Mouse (Mus musculus) CH12.LX (cell line): ENCODE results near the gene Glra3. TPM values are rescaled to one million over a fixed set of nuclear protein-coding genes. Genes with fewer than 3 reads are reported as not detected.

Experiments used
- DNase-seq: peaks from one replicate; pipeline ENCODE4 v3.0.0-alpha.2; 2013; ENCODE audit errors: extremely low read depth
- H3K27ac ChIP-seq: 2 replicates; pipeline ENCODE4 v1.5.1; 2012; ENCODE audit warnings: low read depth, mild to moderate bottlenecking, control low read depth, moderate library complexity; ENCODE audit not compliant: insufficient read depth
- H3K27me3 ChIP-seq: replicated peaks from 2 replicates; pipeline ENCODE3; 2012; ENCODE audit warnings: inconsistent platforms
- H3K36me3 ChIP-seq, 2 experiments: replicated peaks in 1 of 2; 2 replicates each; pipeline versions ENCODE3 to v1.6.1; 2012; ENCODE audit warnings: inconsistent platforms in 1 of 2, low read length in 1 of 2, mild to moderate bottlenecking in 1 of 2, mixed read lengths in 1 of 2, moderate library complexity in 1 of 2; ENCODE audit not compliant: control insufficient read depth in 1 of 2, insufficient read depth in 1 of 2
- H3K4me1 ChIP-seq, 2 experiments: 2 replicates each; pipeline ENCODE4 v1.6.1; 2012; ENCODE audit warnings: inconsistent platforms in 1 of 2, moderate library complexity in 1 of 2; ENCODE audit not compliant: insufficient read depth in 2 of 2, control insufficient read depth in 1 of 2
- H3K4me2 ChIP-seq: 2 replicates; pipeline ENCODE4 v1.6.1; 2012; ENCODE audit warnings: low read depth, mild to moderate bottlenecking, control low read depth; ENCODE audit not compliant: poor library complexity, insufficient read depth, severe bottlenecking
- H3K4me3 ChIP-seq, 3 experiments: fragments of 150-350 bp in 1 of 3; sonication (generic) in 1 of 3; replicated peaks in 1 of 3; 2 replicates each; pipeline versions ENCODE3 to v1.5.1; 2011 to 2012; ENCODE audit warnings: low read depth in 2 of 3, low read length in 2 of 3, mild to moderate bottlenecking in 2 of 3, moderate library complexity in 2 of 3, control low read depth in 1 of 3, improper control_type of control experiment in 1 of 3, inconsistent platforms in 1 of 3, mixed read lengths in 1 of 3; ENCODE audit not compliant: poor library complexity in 1 of 3
- H3K79me2 ChIP-seq: replicated peaks from 2 replicates; pipeline ENCODE4 v1.6.1; 2012; ENCODE audit warnings: mild to moderate bottlenecking, moderate library complexity; ENCODE audit not compliant: control insufficient read depth, poor library complexity, insufficient read depth, severe bottlenecking; ENCODE audit errors: extremely low read depth
- H3K9ac ChIP-seq: 2 replicates; pipeline ENCODE4 v1.6.1; 2012; ENCODE audit warnings: low read depth, mild to moderate bottlenecking, control low read depth, moderate library complexity; ENCODE audit not compliant: insufficient read depth
- H3K9me3 ChIP-seq: replicated peaks from 2 replicates; pipeline ENCODE3; 2012; ENCODE audit warnings: low read length, inconsistent platforms, mixed read lengths
- BHLHE40 ChIP-seq: IDR thresholded peaks from 2 replicates; pipeline ENCODE4 v1.6.1; 2011; ENCODE audit warnings: mild to moderate bottlenecking, low read depth, low read length, improper control_type of control experiment
- CHD1 ChIP-seq: IDR thresholded peaks from 2 replicates; pipeline ENCODE4 v1.6.1; 2012; ENCODE audit warnings: low read depth, low read length, improper control_type of control experiment, inconsistent platforms
- CTCF ChIP-seq, 2 experiments: IDR thresholded peaks in 1 of 2; conservative IDR thresholded peaks in 1 of 2; 2 replicates each; pipeline ENCODE4 v1.5.1; 2011 to 2012; ENCODE audit warnings: low read depth in 2 of 2, low read length in 2 of 2, improper control_type of control experiment in 1 of 2, inconsistent platforms in 1 of 2, mild to moderate bottlenecking in 1 of 2, moderate library complexity in 1 of 2
- E2F4 ChIP-seq: IDR thresholded peaks from 2 replicates; pipeline ENCODE4 v1.6.1; 2011; ENCODE audit warnings: low read depth, low read length, improper control_type of control experiment; ENCODE audit not compliant: insufficient replicate concordance
- ELF1 ChIP-seq: IDR thresholded peaks from 2 replicates; pipeline ENCODE4 v1.6.1; 2014; ENCODE audit warnings: low read depth, mild to moderate bottlenecking, inconsistent platforms, low read length, improper control_type of control experiment
- HCFC1 ChIP-seq: IDR thresholded peaks from 2 replicates; pipeline ENCODE4 v1.6.1; 2012; ENCODE audit warnings: low read depth, mild to moderate bottlenecking, inconsistent platforms, low read length, improper control_type of control experiment
- IRF4 ChIP-seq: IDR thresholded peaks from 2 replicates; pipeline ENCODE4 v1.6.1; 2014; ENCODE audit warnings: low read depth, mild to moderate bottlenecking, inconsistent platforms, low read length, improper control_type of control experiment
- JUN ChIP-seq: IDR thresholded peaks from 2 replicates; pipeline ENCODE4 v1.6.1; 2011; ENCODE audit warnings: low read depth, mild to moderate bottlenecking, low read length, improper control_type of control experiment, moderate library complexity; ENCODE audit not compliant: insufficient read depth
- JUND ChIP-seq: conservative IDR thresholded peaks from 2 replicates; pipeline ENCODE4 v1.6.1; 2011; ENCODE audit warnings: low read depth, low read length, improper control_type of control experiment
- MAFK ChIP-seq: IDR thresholded peaks from 2 replicates; pipeline ENCODE4 v1.6.1; 2011; ENCODE audit warnings: low read length, improper control_type of control experiment; ENCODE audit not compliant: insufficient replicate concordance
- MAX ChIP-seq: IDR thresholded peaks from 2 replicates; pipeline ENCODE4 v1.6.1; 2011; ENCODE audit warnings: low read length, improper control_type of control experiment
- MAZ ChIP-seq: IDR thresholded peaks from 2 replicates; pipeline ENCODE4 v1.6.1; 2012; ENCODE audit warnings: low read depth, mild to moderate bottlenecking, inconsistent platforms, low read length, improper control_type of control experiment, moderate library complexity
- NELFE ChIP-seq: IDR thresholded peaks from 2 replicates; pipeline ENCODE4 v1.6.1; 2011; ENCODE audit warnings: low read depth, low read length, improper control_type of control experiment
- PAX5 ChIP-seq: IDR thresholded peaks from 2 replicates; pipeline ENCODE4 v1.6.1; 2012; ENCODE audit warnings: low read length, inconsistent platforms, mixed read lengths
- POLR2A ChIP-seq: IDR thresholded peaks from 2 replicates; pipeline ENCODE4 v1.6.1; 2011; ENCODE audit warnings: low read depth, mild to moderate bottlenecking, improper control_type of control experiment, low read length
- POLR2AphosphoS2 ChIP-seq: IDR thresholded peaks from 2 replicates; pipeline ENCODE4 v1.6.1; 2011; ENCODE audit warnings: low read depth, low read length, improper control_type of control experiment
- RAD21 ChIP-seq: IDR thresholded peaks from 2 replicates; pipeline ENCODE4 v1.6.1; 2011; ENCODE audit warnings: low read depth, mild to moderate bottlenecking, low read length, improper control_type of control experiment, moderate library complexity
- RCOR1 ChIP-seq: conservative IDR thresholded peaks from 2 replicates; pipeline ENCODE4 v1.6.1; 2012; ENCODE audit warnings: low read depth, mild to moderate bottlenecking, inconsistent platforms, low read length, improper control_type of control experiment
- SIN3A ChIP-seq: IDR thresholded peaks from 2 replicates; pipeline ENCODE4 v1.6.1; 2012; ENCODE audit warnings: low read length, improper control_type of control experiment, inconsistent platforms
- SMC3 ChIP-seq: IDR thresholded peaks from 2 replicates; pipeline ENCODE4 v1.6.1; 2011; ENCODE audit warnings: low read depth, low read length, improper control_type of control experiment
- TCF12 ChIP-seq: IDR thresholded peaks from 2 replicates; pipeline ENCODE4 v1.6.1; 2014; ENCODE audit warnings: low read depth, mild to moderate bottlenecking, inconsistent platforms, low read length, improper control_type of control experiment
- UBTF ChIP-seq: IDR thresholded peaks from 2 replicates; pipeline ENCODE4 v1.6.1; 2012; ENCODE audit warnings: low read depth, mild to moderate bottlenecking, inconsistent platforms, low read length, improper control_type of control experiment, moderate library complexity
- USF1 ChIP-seq: IDR thresholded peaks from 2 replicates; pipeline ENCODE4 v1.6.1; 2014; ENCODE audit warnings: low read depth, mild to moderate bottlenecking, inconsistent platforms, low read length, improper control_type of control experiment
- ZNF384 ChIP-seq: IDR thresholded peaks from 2 replicates; pipeline ENCODE4 v1.6.1; 2012; ENCODE audit warnings: low read depth, low read length, improper control_type of control experiment, inconsistent platforms
- dilution Hi-C: fragments of 300-500 bp; cut with MboI; formaldehyde crosslinking; loops from 2 replicates; pipeline ENCODE4 v1.14.3; 2020; ENCODE audit warnings: low sequenced_read_pairs; ENCODE audit not compliant: extremely low pct_unique_long_range_greater_than_20kb, extremely low pct_ligation_motif_present
- in situ Hi-C: fragments of 300-500 bp; cut with MboI; formaldehyde crosslinking; loops from 3 replicates; pipeline ENCODE4 v1.14.3; 2019; ENCODE audit warnings: low sequenced_read_pairs, low pct_ligation_motif_present, low pct_unique_long_range_greater_than_20kb, mixed read lengths
- polyA plus RNA-seq: library from polyadenylated mRNA; unstranded; fragments of >175 nt; gene quantifications from 2 replicates; pipeline ENCODE4 v1.2.1, GENCODE M21; 2012; ENCODE audit warnings: low read depth; ENCODE audit not compliant: insufficient read length
- total RNA-seq, 2 experiments: library from RNA; depleted of rRNA; stranded (reverse); fragments of 300-350 nt in 1 of 2; fragments of >200 nt in 1 of 2; gene quantifications; 2 replicates each; pipeline ENCODE4 v1.2.3; 2012 to 2014

The Glra3 gene
- total and polyA plus RNA-seq, 3 experiments, result not detected

DNA sequence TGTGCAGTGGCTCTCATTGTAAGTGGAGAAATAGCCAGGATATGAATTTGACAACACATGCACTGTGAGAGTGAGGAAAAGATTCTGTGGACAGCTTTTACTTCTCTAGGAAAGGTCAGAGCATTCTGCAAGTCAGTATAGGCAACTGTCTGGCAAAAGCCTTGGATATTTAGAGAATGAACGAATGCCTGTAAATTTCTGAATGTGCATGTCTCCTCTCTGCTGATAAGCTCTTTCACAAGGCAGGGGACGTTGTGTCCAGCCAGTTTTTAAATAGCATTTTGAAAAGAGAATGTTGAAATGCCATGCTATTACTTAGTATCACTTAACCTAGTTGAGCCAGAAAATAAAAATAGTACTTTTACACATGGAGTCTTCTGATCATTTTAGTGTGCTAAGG lies 114.1 kb downstream of the Glra3 start:
- no peak overlapping the region for H3K4me2 ChIP-seq
- no peaks in the 10 kb centered on the region for H3K36me3 ChIP-seq
- no peaks in the 10 kb centered on the region for H3K27me3 ChIP-seq
- in situ Hi-C loops (loop anchor here (25.0 kb wide), 1 partner anchor 433 kb away; no protein-coding TSS in a partner anchor), dilution Hi-C loops (no loop called here)
- no peak overlapping the region for H3K27ac ChIP-seq
- no peak overlapping the region for H3K4me3 ChIP-seq
- H3K9me3 ChIP-seq, result peaks cover 9% of the 10 kb centered on the region
- H3K79me2 ChIP-seq, result no peaks in the 10 kb centered on the region
- DNase-seq, result no peak
- TF ChIP-seq RCOR1, result no peak
- no peak for TF ChIP-seq PAX5
- no peak for TF ChIP-seq E2F4
- TF ChIP-seq BHLHE40, result no peak
- TF ChIP-seq CHD1, result no peak
- TF ChIP-seq HCFC1, result no peak
- TF ChIP-seq SIN3A, result no peak
- no peak for TF ChIP-seq MAX
- TF ChIP-seq USF1, result no peak
- H3K4me1 ChIP-seq, result no peaks in the 10 kb centered on the region
- H3K9ac ChIP-seq, result no peak overlapping the region

DNA sequence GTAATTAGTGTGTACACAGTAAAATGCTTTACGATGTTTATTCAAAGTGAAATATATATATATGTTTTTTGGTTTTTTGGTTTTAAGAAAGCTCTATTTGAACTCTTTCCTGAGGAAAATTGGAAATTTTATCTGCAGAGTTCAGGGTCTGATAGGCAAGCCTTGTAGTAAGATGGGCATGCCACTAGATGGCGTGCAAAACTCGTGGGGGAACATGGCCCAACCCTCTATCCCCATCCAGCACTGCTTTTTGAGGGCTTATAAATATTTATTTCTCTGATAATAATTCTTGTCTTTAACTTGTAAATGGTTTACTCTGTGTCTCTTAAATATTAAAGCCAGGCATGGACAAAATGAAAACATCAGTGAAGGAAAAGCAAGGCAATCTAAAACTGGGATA lies 122.8 kb downstream of the Glra3 start:
- no peak for DNase-seq
- H3K9me3 ChIP-seq, result peaks cover 13% of the 10 kb centered on the region
- TF ChIP-seq CTCF (conservative IDR thresholded peaks at IDR 0.05 in 1 of 2, IDR thresholded peaks at IDR 0.05 in 1 of 2; ENCODE audit: low read depth in 2 of 2, low read length in 2 of 2) (peak in 1 of 2 experiments; percentile 28; a peak in 3 of 4 replicates), RAD21 (peak; percentile 16), IRF4 (no peak)
- no peak overlapping the region for H3K9ac ChIP-seq
- in situ Hi-C loops, result loop anchor here (25.0 kb wide), 1 partner anchor 424 kb away; no protein-coding TSS in a partner anchor
- no peak overlapping the region for H3K4me2 ChIP-seq
- H3K4me3 ChIP-seq, result no peak overlapping the region
- H3K79me2 ChIP-seq, result no peaks in the 10 kb centered on the region
- dilution Hi-C loops, result no loop called here
- H3K27ac ChIP-seq, result no peak overlapping the region
- H3K4me1 ChIP-seq, result no peaks in the 10 kb centered on the region
- no peaks in the 10 kb centered on the region for H3K36me3 ChIP-seq
- H3K27me3 ChIP-seq, result no peaks in the 10 kb centered on the region

DNA sequence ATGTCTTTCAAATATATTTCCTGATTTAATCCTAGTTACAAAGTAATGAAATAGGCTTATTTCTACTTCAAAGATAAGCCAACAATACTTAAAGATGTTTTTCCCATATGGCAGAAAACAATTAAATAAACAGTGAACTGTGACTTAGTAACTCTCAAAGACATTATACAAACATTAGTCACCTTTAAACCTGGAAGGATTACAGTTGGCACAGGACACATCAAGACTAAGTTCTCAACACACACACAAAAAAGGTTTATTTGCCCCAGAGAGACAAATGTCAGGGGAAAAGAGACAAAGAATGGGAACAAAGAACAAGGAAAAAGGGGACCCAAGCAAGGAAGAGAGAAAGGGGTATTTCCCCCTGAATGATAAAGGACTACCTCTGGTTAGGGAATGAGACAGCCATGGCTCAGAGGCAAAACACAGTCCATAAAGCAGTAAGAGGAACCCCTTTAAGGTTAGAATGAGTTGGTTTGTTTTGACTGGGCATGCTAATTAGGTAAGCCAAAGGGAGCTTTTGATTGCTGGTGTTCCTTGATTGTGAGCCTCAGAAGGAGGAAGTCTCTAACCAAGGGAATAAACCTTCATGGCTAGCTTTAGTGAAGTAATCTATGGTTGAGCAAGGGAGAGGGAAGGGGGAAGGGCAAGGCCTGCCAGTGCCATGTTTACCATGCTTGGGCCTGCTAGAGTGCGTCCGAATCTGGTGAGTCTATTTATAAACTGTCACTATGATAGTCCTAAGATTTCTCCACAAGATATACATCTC lies 130.4 kb downstream of the Glra3 start:
- no peak overlapping the region for H3K9ac ChIP-seq
- in situ Hi-C loops, result loop anchor here (25.0 kb wide), 1 partner anchor 417 kb away; no protein-coding TSS in a partner anchor

More for the DNA sequence above, 130.4 kb downstream of the Glra3 start:
- dilution Hi-C loops, result no loop called here
- Histone ChIP-seq H3K9me3 (peaks cover 16% of the 10 kb centered on the region), H3K27me3 (no peaks in the 10 kb centered on the region), H3K79me2 (no peaks in the 10 kb centered on the region), H3K4me2 (no peak overlapping the region), H3K4me1 (no peaks in the 10 kb centered on the region), H3K36me3 (no peaks in the 10 kb centered on the region), H3K27ac (no peak overlapping the region), H3K4me3 (no peak overlapping the region)
- no peak for TF ChIP-seq ZNF384
- no peak for TF ChIP-seq NELFE
- no peak for TF ChIP-seq JUN
- no peak for TF ChIP-seq MAFK
- no peak for TF ChIP-seq HCFC1
- TF ChIP-seq MAZ, result no peak
- no peak for TF ChIP-seq UBTF
- TF ChIP-seq POLR2A, result no peak
- no peak for TF ChIP-seq SMC3
- TF ChIP-seq JUND, result no peak
- no peak for TF ChIP-seq SIN3A
- TF ChIP-seq PAX5, result no peak
- TF ChIP-seq POLR2AphosphoS2, result no peak
- TF ChIP-seq CHD1, result no peak
- TF ChIP-seq TCF12, result no peak
- TF ChIP-seq E2F4, result no peak
- TF ChIP-seq ELF1, result no peak
- no peak for TF ChIP-seq BHLHE40
- no peak for DNase-seq
